ENCODE assay signal across 8 mouse cellular contexts in genomic region chr8:71465733-71466132, GRCm38 (mm10). TPM values are rescaled to one million over a fixed set of nuclear protein-coding genes. Genes with fewer than 3 reads are reported as not detected.
DNase-seq lines count a peak whose midpoint lies in the region; ATAC-seq lines count a peak whose summit lies in the region.

No protein-coding gene starts in this region.

- H3K4me3 ChIP-seq in embryonic facial prominence, embryonic 13.5 days, result peak overlapping the region; percentile 90
- peak overlapping the region; percentile 54 for H3K4me3 ChIP-seq in hindbrain, embryonic 14.5 days (replicated peaks; ENCODE audit: low read length)
- H3K4me3 ChIP-seq in midbrain, embryonic 14.5 days (replicated peaks; ENCODE audit: low read depth, low read length), result peak overlapping the region; percentile 87

- H3K9me3 ChIP-seq in embryonic facial prominence, embryonic 13.5 days, result no peaks in the 10 kb centered on the region
- no peaks in the 10 kb centered on the region for H3K9me3 ChIP-seq in hindbrain, embryonic 14.5 days (ENCODE audit: control insufficient read depth, low read length)
- H3K9me3 ChIP-seq in midbrain, embryonic 14.5 days (ENCODE audit: control insufficient read depth, low read length), result no peaks in the 10 kb centered on the region

- no peaks in the 10 kb centered on the region for H3K27me3 ChIP-seq in embryonic facial prominence, embryonic 13.5 days
- H3K27me3 ChIP-seq in hindbrain, embryonic 14.5 days (ENCODE audit: control insufficient read depth, insufficient read depth, low read length), result no peaks in the 10 kb centered on the region
- H3K27me3 ChIP-seq in midbrain, embryonic 14.5 days (ENCODE audit: control insufficient read depth, insufficient read depth, low read length), result no peaks in the 10 kb centered on the region

- peak overlapping the region; percentile 82; the same call in 1 of the 2 replicates for H3K9ac ChIP-seq in embryonic facial prominence, embryonic 13.5 days
- H3K9ac ChIP-seq in hindbrain, embryonic 14.5 days, result peak overlapping the region; percentile 61
- H3K9ac ChIP-seq in midbrain, embryonic 14.5 days (replicated peaks; ENCODE audit: low read length), result no peak overlapping the region

- 75% methylated on average over 8 of the region's 8 CpGs for WGBS in embryonic facial prominence, embryonic 13.5 days
- WGBS in hindbrain, embryonic 14.5 days, result 87% methylated on average over 8 of the region's 8 CpGs
- WGBS in midbrain, embryonic 14.5 days, result 84% methylated on average over 8 of the region's 8 CpGs

- no peak overlapping the region for H3K27ac ChIP-seq in embryonic facial prominence, embryonic 13.5 days
- no peak overlapping the region for H3K27ac ChIP-seq in hindbrain, embryonic 14.5 days
- H3K27ac ChIP-seq in midbrain, embryonic 14.5 days (replicated peaks; ENCODE audit: low read depth, low read length), result no peak overlapping the region

- H3K4me2 ChIP-seq in embryonic facial prominence, embryonic 13.5 days, result peak overlapping the region; percentile 90
- H3K4me2 ChIP-seq in hindbrain, embryonic 14.5 days (replicated peaks), result peak overlapping the region; percentile 74
- H3K4me2 ChIP-seq in midbrain, embryonic 14.5 days (ENCODE audit: low read length), result peak overlapping the region; percentile 89

- no peak for ATAC-seq in embryonic facial prominence, embryonic 13.5 days (ENCODE audit: insufficient number of reproducible peaks, insufficient read depth, low FRiP score, low TSS enrichment, low read depth)
- no peak for ATAC-seq in hindbrain, embryonic 14.5 days (ENCODE audit: low FRiP score)
- no peak for ATAC-seq in midbrain, embryonic 14.5 days (ENCODE audit: low FRiP score, low TSS enrichment)

- peak; percentile 30 for DNase-seq in kidney, adult 9 months
- no peak for DNase-seq in kidney, postnatal 10 days
- no peak for DNase-seq in hindbrain, embryonic 14.5 days (ENCODE audit: low spot score)
- no peak for DNase-seq in midbrain, embryonic 14.5 days
- no peak for DNase-seq in frontal cortex, adult 2 months (ENCODE audit: extremely low spot score in 1 of 2, low spot score in 1 of 2)
- no peak for DNase-seq in yolk sac, embryonic 10.5 days (ENCODE audit: low spot score)
- DNase-seq in urinary bladder, postnatal 14 days (ENCODE audit: low spot score), result no peak

- H3K4me1 ChIP-seq in embryonic facial prominence, embryonic 13.5 days, result peaks cover 43% of the 10 kb centered on the region
- H3K4me1 ChIP-seq in hindbrain, embryonic 14.5 days (replicated peaks; ENCODE audit: control insufficient read depth, insufficient read depth, low read length), result peaks cover 28% of the 10 kb centered on the region
- peaks cover 43% of the 10 kb centered on the region for H3K4me1 ChIP-seq in midbrain, embryonic 14.5 days (ENCODE audit: control insufficient read depth, insufficient read depth, low read length)

- H3K36me3 ChIP-seq in embryonic facial prominence, embryonic 13.5 days, result peaks cover 16% of the 10 kb centered on the region
- peaks cover 10% of the 10 kb centered on the region for H3K36me3 ChIP-seq in hindbrain, embryonic 14.5 days (replicated peaks; ENCODE audit: control insufficient read depth, insufficient read depth)
- H3K36me3 ChIP-seq in midbrain, embryonic 14.5 days (ENCODE audit: control insufficient read depth, insufficient read depth, low read length), result peaks cover 13% of the 10 kb centered on the region

RNA-seq across cellular contexts. Expression of gene Mrpl34, which starts 1.0 kb away (rescaled TPM):
- 146 and 148 TPM in 2 replicates for polyA plus RNA-seq in embryonic facial prominence, embryonic 13.5 days (2015; fragmentation: Nextera tagmentation; extraction: Ambion mirVana)
- 158 and 195 TPM in 2 replicates for polyA plus RNA-seq in hindbrain, embryonic 14.5 days (2014; fragmentation: Nextera tagmentation; extraction: Ambion mirVana)
- 199 and 222 TPM in 2 replicates for polyA plus RNA-seq in midbrain, embryonic 14.5 days (2014; fragmentation: Nextera tagmentation; extraction: Ambion mirVana)
- 45.0 and 57.4 TPM in 2 replicates for polyA plus RNA-seq in frontal cortex, adult 2 months (2012; rRNA removed)

RNA-seq across cellular contexts. Expression of gene Abhd8, which starts 2.3 kb away (rescaled TPM):
- 61.4 and 69.5 TPM in 2 replicates for polyA plus RNA-seq in embryonic facial prominence, embryonic 13.5 days (2015; fragmentation: Nextera tagmentation; extraction: Ambion mirVana)
- polyA plus RNA-seq in hindbrain, embryonic 14.5 days (2014; fragmentation: Nextera tagmentation; extraction: Ambion mirVana), result 125 and 126 TPM in 2 replicates
- 119 and 133 TPM in 2 replicates for polyA plus RNA-seq in midbrain, embryonic 14.5 days (2014; fragmentation: Nextera tagmentation; extraction: Ambion mirVana)
- polyA plus RNA-seq in frontal cortex, adult 2 months (2012; rRNA removed), result 380 and 404 TPM in 2 replicates

RNA-seq across cellular contexts. Expression of gene Dda1, which starts 3.3 kb away (rescaled TPM):
- polyA plus RNA-seq in embryonic facial prominence, embryonic 13.5 days (2015; fragmentation: Nextera tagmentation; extraction: Ambion mirVana), result 109 and 113 TPM in 2 replicates
- 218 and 236 TPM in 2 replicates for polyA plus RNA-seq in hindbrain, embryonic 14.5 days (2014; fragmentation: Nextera tagmentation; extraction: Ambion mirVana)
- polyA plus RNA-seq in midbrain, embryonic 14.5 days (2014; fragmentation: Nextera tagmentation; extraction: Ambion mirVana), result 213 and 233 TPM in 2 replicates
- 123 and 146 TPM in 2 replicates for polyA plus RNA-seq in frontal cortex, adult 2 months (2012; rRNA removed)

RNA-seq across cellular contexts. Expression of gene Ano8, which starts 20.0 kb away (rescaled TPM):
- 2.2 and 3.0 TPM in 2 replicates for polyA plus RNA-seq in embryonic facial prominence, embryonic 13.5 days (2015; fragmentation: Nextera tagmentation; extraction: Ambion mirVana)
- 8.5 and 10.6 TPM in 2 replicates for polyA plus RNA-seq in hindbrain, embryonic 14.5 days (2014; fragmentation: Nextera tagmentation; extraction: Ambion mirVana)
- 7.7 and 9.4 TPM in 2 replicates for polyA plus RNA-seq in midbrain, embryonic 14.5 days (2014; fragmentation: Nextera tagmentation; extraction: Ambion mirVana)
- polyA plus RNA-seq in frontal cortex, adult 2 months (2012; rRNA removed), result 74.5 and 77.0 TPM in 2 replicates

RNA-seq across cellular contexts. Expression of gene Gtpbp3, which starts 22.2 kb away (rescaled TPM):
- polyA plus RNA-seq in embryonic facial prominence, embryonic 13.5 days (2015; fragmentation: Nextera tagmentation; extraction: Ambion mirVana), result 22.4 and 23.5 TPM in 2 replicates
- 4.7 and 7.3 TPM in 2 replicates for polyA plus RNA-seq in hindbrain, embryonic 14.5 days (2014; fragmentation: Nextera tagmentation; extraction: Ambion mirVana)
- polyA plus RNA-seq in midbrain, embryonic 14.5 days (2014; fragmentation: Nextera tagmentation; extraction: Ambion mirVana), result 4.9 and 5.2 TPM in 2 replicates
- polyA plus RNA-seq in frontal cortex, adult 2 months (2012; rRNA removed), result 32.4 and 34.4 TPM in 2 replicates
